Mouse (Mus musculus): ENCODE results near the gene Polr1c. TPM values are rescaled to one million over a fixed set of nuclear protein-coding genes. Genes with fewer than 3 reads are reported as not detected.

Polr1c gene
- total RNA-seq (2023) = 64.0 TPM

GRCm38 (mm10) chr17:46247512-46248188, at the start of gene Polr1c, which contains the start of gene Yipf3:
TSS of gene Polr1c (minus strand) at chr17:46248054.
TSS of gene Yipf3 (plus strand) at chr17:46248080.

GRCm38 (mm10) chr17:46282483-46283123, 34.7 kb upstream of the Polr1c start, which contains the start of gene Tjap1:
TSS of gene Tjap1 (minus strand) at chr17:46283026.

GRCm38 (mm10) chr17:46253452-46254084, 5.7 kb upstream of the Polr1c start, which contains the start of gene Lrrc73:
TSS of gene Lrrc73 (plus strand) at chr17:46253531.

GRCm38 (mm10) chr17:46202421-46203071, 45.3 kb downstream of the Polr1c start, which contains the start of the genes Polh and Xpo5:
TSS of gene Polh (minus strand) at chr17:46202645.
TSS of gene Xpo5 (plus strand) at chr17:46202782.

Other genes starting within 250 kb of the Polr1c start
- gene Vegfa, start 215.7 kb downstream of the Polr1c start, total RNA-seq (2023) = 5.6 TPM
- 67.6 TPM for gene Mrps18a, start 137.1 kb downstream of the Polr1c start, total RNA-seq (2023)
- 1.4 TPM for gene Rsph9, start 103.8 kb downstream of the Polr1c start, total RNA-seq (2023)
- 24.8 TPM for gene Mad2l1bp, start 94.5 kb downstream of the Polr1c start, total RNA-seq (2023)
- gene Gtpbp2, start 87.0 kb downstream of the Polr1c start, total RNA-seq (2023) = 191 TPM
- 12.9 TPM for gene Polh, start 45.4 kb downstream of the Polr1c start, total RNA-seq (2023)
- 35.8 TPM for gene Xpo5, start 45.3 kb downstream of the Polr1c start, total RNA-seq (2023)
- gene Yipf3, start within 50 bp of the Polr1c start, total RNA-seq (2023) = 91.2 TPM
- gene Lrrc73, start 5.5 kb upstream of the Polr1c start, total RNA-seq (2023) = 1.4 TPM
- 44.1 TPM for gene Tjap1, start 35.0 kb upstream of the Polr1c start, total RNA-seq (2023)
- not detected for gene Dlk2, start 49.4 kb upstream of the Polr1c start, total RNA-seq (2023)
- gene Abcc10, start 80.3 kb upstream of the Polr1c start, total RNA-seq (2023) = 14.4 TPM
- 56.7 TPM for gene Zfp318, start 135.7 kb upstream of the Polr1c start, total RNA-seq (2023)
- gene Crip3, start 180.9 kb upstream of the Polr1c start, total RNA-seq (2023) = not detected
- not detected for gene Slc22a7, start 190.4 kb upstream of the Polr1c start, total RNA-seq (2023)
- gene Ttbk1, start 239.6 kb upstream of the Polr1c start, total RNA-seq (2023) = 0.18 TPM
- not detected for gene Dnph1, start 248.7 kb upstream of the Polr1c start, total RNA-seq (2023)